Mouse (Mus musculus) testis, adult 2 months (tissue): ENCODE data around the gene Nfib.

ENCODE experiments used
- CTCF ChIP-seq: fragments of 200-500 bp; IDR thresholded peaks from 2 replicates; pipeline ENCODE4 v1.5.1; 2012; ENCODE audit warnings: low read depth, mild to moderate bottlenecking, inconsistent platforms, low read length, moderate library complexity; ENCODE audit not compliant: control insufficient read depth, insufficient read depth, insufficient replicate concordance
- POLR2A ChIP-seq: fragments of 200-500 bp; IDR thresholded peaks from 2 replicates; pipeline ENCODE4 v1.6.1; 2012; ENCODE audit warnings: low read depth, mild to moderate bottlenecking, inconsistent platforms, low read length, moderate library complexity; ENCODE audit not compliant: control insufficient read depth

GRCm38 (mm10) chr4:82511001-82511513, 194.5 kb downstream of the Nfib start:
- TF ChIP-seq CTCF = no peak
- no peak for TF ChIP-seq POLR2A
